Mouse (Mus musculus): ENCODE data around the gene 1500015O10Rik. TPM values are rescaled to one million over a fixed set of nuclear protein-coding genes. Genes with fewer than 3 reads are reported as not detected.

1500015O10Rik gene
- 18.0 and 18.1 TPM in 2 replicates for polyA plus RNA-seq (2015; fragmentation: Nextera tagmentation; extraction: Ambion mirVana)

DNA sequence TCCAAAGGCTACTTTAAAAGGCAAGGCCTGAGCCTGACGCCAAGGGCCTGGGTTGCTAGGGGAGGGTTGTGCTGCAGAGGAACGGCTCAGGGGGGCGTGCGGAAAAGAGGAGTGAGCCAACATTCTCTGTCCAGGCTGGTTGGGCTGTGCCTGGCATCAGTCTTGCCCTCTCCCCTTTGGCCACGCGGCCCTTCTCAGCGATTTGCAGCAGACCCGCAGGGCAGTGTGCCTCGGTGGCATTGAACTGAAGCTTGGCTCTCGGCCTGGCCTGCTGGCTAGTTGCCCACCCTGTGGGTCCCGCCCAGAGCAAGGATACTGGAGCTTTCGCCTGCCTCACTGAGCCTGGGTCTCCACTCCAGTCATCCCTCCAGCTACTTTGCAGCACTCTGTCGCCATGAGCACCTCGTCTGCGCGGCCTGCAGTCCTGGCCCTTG lies at the start of gene 1500015O10Rik:
Gene 1500015O10Rik, plus strand, starts transcription at position 112 of the 434 bp plus-strand sequence.
- Histone ChIP-seq H3K9ac (no peak within 1 kb of the TSS), H3K36me3 (replicated peaks) (no peaks in the 10 kb centered on the region), H3K27ac (no peak within 1 kb of the TSS), H3K4me1 (no peaks in the 10 kb centered on the region), H3K4me2 (no peak within 1 kb of the TSS), H3K4me3 (no peak within 1 kb of the TSS), H3K27me3 (replicated peaks) (no peaks in the 10 kb centered on the region), H3K9me3 (no peaks in the 10 kb centered on the region)
- peak; percentile 93 for ATAC-seq (replicated peaks)
- 46% methylated on average over 16 of the region's 16 CpGs for WGBS

DNA sequence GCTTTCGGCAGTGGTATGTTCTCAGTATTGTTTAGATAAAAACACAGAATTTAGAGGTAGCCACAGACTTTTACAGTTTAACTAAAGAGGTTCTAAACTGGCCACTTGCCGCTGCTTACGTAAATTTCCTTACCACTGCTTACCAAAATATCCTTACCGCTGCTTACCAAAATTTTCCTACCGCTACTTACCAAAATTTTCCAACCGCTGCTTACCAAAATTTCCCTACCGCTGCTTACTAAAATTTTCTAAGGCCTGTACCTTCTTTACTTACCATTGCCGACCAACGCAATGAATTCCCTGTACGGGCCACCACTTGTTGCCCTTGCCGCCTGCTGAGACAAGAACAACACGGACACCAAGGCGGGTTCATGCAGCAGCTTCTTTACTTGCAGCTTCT lies 40.4 kb upstream of the 1500015O10Rik start:
- 88% methylated on average over 13 of the region's 13 CpGs for WGBS
- no peak overlapping the region for H3K27ac ChIP-seq

DNA sequence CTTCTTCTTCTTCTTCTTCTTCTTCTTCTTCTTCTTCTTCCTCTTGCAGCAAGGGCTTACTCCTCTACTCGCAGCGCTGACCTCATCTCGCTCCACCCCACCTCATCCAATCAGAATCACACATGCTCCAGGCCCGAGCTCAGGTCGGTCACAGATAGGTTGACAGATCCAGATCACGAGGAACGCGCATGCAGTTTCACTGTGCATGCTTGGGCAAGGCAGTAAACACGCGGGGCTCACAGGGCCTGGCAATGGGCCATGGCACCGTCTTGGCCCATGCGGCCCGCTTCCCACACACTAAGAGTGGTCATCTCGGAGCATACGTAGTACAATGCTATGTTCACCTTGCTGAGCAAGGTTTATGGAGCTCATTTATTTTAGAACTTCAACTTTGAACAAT lies 39.9 kb upstream of the 1500015O10Rik start:
- H3K4me2 ChIP-seq = no peak overlapping the region
- no peaks in the 10 kb centered on the region for H3K9me3 ChIP-seq
- 96% methylated on average over 15 of the region's 15 CpGs for WGBS
- no peak overlapping the region for H3K27ac ChIP-seq
- H3K4me1 ChIP-seq = 0 out of 2 replicates have a peak, but pooled peaks cover 6% of the 10 kb centered on the region
- no peaks in the 10 kb centered on the region for H3K27me3 ChIP-seq (replicated peaks)
- ATAC-seq (replicated peaks) = no peak
- no peak overlapping the region for H3K9ac ChIP-seq
- H3K4me3 ChIP-seq = no peak overlapping the region
- no peaks in the 10 kb centered on the region for H3K36me3 ChIP-seq (replicated peaks)

More for the DNA sequence above, 40.4 kb upstream of the 1500015O10Rik start:
- Histone ChIP-seq H3K27me3 (replicated peaks) (no peaks in the 10 kb centered on the region), H3K4me1 (0 out of 2 replicates have a peak, but pooled peaks cover 2% of the 10 kb centered on the region), H3K4me2 (no peak overlapping the region), H3K9ac (no peak overlapping the region), H3K36me3 (replicated peaks) (no peaks in the 10 kb centered on the region), H3K9me3 (no peaks in the 10 kb centered on the region), H3K4me3 (no peak overlapping the region)
- no peak for ATAC-seq (replicated peaks)

DNA sequence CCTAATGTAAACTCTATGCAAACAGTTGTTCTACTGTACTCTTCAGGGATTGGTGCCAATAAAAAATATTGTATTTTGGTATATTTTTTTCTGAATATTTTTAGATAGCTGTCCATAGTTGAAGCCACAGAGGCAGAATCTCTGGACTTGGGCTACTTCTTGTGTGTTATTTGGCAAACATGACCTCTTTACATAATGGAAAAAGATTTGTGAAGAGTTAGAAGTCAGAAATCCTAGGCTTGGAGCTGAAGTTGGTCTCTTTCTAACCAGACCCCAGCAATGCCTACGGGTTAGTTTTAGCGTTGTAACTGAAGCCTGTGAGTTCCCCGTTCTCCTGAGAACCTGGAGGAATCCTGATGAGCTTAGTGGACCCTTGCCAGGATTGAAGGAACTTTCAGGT lies 36.3 kb upstream of the 1500015O10Rik start:
- Histone ChIP-seq H3K4me1 (peaks cover 13% of the 10 kb centered on the region), H3K9me3 (no peaks in the 10 kb centered on the region; the same call in 1 of the 2 replicates), H3K27ac (no peak overlapping the region), H3K9ac (no peak overlapping the region), H3K36me3 (replicated peaks) (no peaks in the 10 kb centered on the region), H3K4me2 (no peak overlapping the region), H3K4me3 (no peak overlapping the region), H3K27me3 (replicated peaks) (no peaks in the 10 kb centered on the region)
- WGBS = 77% methylated on average over 3 of the region's 3 CpGs
- no peak for ATAC-seq (replicated peaks)

GRCm38 (mm10) chr1:43694851-43695545 lies 35.4 kb upstream of the 1500015O10Rik start:
- Histone ChIP-seq H3K27me3 (replicated peaks) (no peaks in the 10 kb centered on the region), H3K4me1 (peaks cover 13% of the 10 kb centered on the region), H3K9ac (no peak overlapping the region), H3K27ac (peak overlapping the region; percentile 51), H3K4me2 (no peak overlapping the region), H3K36me3 (replicated peaks) (no peaks in the 10 kb centered on the region), H3K9me3 (no peaks in the 10 kb centered on the region; the same call in 1 of the 2 replicates), H3K4me3 (no peak overlapping the region)
- 35% methylated on average over 6 of the region's 6 CpGs for WGBS
- peak; percentile 87 for ATAC-seq (replicated peaks)

DNA sequence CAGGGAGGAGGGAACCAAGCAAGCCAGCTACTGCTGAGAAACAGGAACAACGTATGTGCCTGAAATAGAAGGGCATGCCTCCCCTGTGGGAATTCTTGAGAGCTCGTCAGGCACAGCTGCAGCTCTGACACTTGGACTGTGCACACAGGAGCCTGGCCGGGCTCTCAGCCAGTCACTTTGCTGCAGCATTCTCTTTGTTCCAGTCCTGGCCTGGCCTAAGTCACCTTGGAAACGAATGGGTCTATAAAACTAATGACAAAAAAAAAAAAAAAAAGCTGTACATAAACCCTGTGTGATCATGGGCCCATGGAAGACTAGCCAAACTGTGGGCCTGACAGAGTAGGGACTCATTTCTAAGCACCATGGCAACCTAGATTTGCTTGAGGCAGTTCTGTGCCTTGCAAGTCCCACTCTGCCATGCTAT lies 31.8 kb upstream of the 1500015O10Rik start:
- H3K9me3 ChIP-seq = no peaks in the 10 kb centered on the region; the same call in 1 of the 2 replicates
- H3K36me3 ChIP-seq (replicated peaks) = no peaks in the 10 kb centered on the region
- peak; percentile 90 for ATAC-seq (replicated peaks)
- H3K27ac ChIP-seq = 0 out of 2 replicates have a peak overlapping the region, but pooled peaks have one; percentile 6
- WGBS = 8% methylated on average over 4 of the region's 4 CpGs
- H3K4me3 ChIP-seq = no peak overlapping the region
- no peaks in the 10 kb centered on the region for H3K27me3 ChIP-seq (replicated peaks)
- H3K9ac ChIP-seq = no peak overlapping the region
- H3K4me2 ChIP-seq = no peak overlapping the region
- peaks cover 13% of the 10 kb centered on the region for H3K4me1 ChIP-seq

DNA sequence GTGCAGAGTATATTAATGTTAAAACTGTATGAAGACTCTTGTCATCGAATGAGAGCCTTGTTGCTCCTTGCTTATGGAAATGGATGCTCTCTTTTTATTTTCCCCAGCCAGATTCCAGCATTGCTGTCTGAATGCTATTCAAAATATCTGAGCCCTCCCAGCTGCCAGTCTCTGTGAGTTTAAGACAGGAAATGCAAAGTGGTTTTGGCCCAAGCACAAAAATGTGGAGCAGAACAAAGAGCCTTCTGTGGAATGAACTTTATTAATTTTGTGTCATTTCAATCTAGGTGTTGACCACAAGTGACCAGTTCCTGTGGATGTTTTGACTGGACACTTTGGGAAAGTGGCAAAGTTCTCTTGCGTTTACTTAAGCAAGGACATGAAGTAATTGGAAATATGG lies 15.6 kb upstream of the 1500015O10Rik start:
- Histone ChIP-seq H3K27ac (no peak overlapping the region), H3K9ac (no peak overlapping the region), H3K4me3 (no peak overlapping the region), H3K9me3 (no peaks in the 10 kb centered on the region), H3K4me2 (no peak overlapping the region), H3K27me3 (replicated peaks) (no peaks in the 10 kb centered on the region), H3K4me1 (no peaks in the 10 kb centered on the region), H3K36me3 (replicated peaks) (no peaks in the 10 kb centered on the region)
- no peak for ATAC-seq (replicated peaks)
- WGBS = 91% methylated on average over 2 of the region's 2 CpGs

DNA sequence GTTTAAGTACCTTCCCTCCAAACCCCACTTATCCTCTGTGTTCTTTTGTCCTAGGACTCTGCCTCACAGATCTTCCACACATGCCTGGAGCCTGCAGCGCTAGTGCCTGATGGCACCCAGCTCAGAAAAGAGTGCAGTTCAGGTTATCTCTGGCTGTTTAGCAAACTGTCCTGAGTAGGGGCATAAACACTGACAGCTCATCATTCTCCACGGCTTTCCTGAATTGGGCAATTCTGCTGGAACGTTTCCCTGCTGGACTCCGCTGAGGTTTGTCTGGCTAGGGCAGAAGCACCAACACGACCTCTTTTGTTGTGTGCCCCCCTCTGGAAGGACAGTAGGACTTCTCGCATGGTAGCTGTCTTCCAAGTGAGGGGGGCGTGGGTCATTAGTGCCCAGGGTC lies 12.4 kb upstream of the 1500015O10Rik start:
- Histone ChIP-seq H3K9me3 (no peaks in the 10 kb centered on the region), H3K4me3 (no peak overlapping the region), H3K4me1 (no peaks in the 10 kb centered on the region), H3K27ac (no peak overlapping the region), H3K27me3 (replicated peaks) (no peaks in the 10 kb centered on the region), H3K4me2 (no peak overlapping the region), H3K36me3 (replicated peaks) (no peaks in the 10 kb centered on the region), H3K9ac (no peak overlapping the region)
- ATAC-seq (replicated peaks) = no peak
- 79% methylated on average over 7 of the region's 7 CpGs for WGBS

DNA sequence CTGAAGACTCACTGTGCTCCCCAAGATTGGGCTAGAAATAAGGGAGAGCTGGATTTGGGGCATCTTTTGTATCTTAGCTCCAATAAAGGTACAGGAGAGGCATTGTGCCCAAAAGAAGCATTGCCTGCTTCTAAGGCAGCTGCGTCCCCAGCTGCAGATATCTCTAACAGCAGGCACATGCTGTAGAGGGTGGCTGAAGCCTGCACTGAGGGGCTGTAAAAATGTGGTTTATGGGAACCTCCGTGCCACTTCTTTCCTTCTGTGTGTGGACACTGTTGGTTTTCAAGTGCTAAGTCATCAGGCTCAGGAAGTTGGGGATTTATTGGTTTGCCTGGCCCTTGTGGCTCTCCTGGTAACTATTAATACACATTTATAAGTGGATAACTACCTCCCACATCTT lies 11.6 kb upstream of the 1500015O10Rik start:
- no peak for ATAC-seq (replicated peaks)
- Histone ChIP-seq H3K4me3 (no peak overlapping the region), H3K4me2 (no peak overlapping the region), H3K27me3 (replicated peaks) (no peaks in the 10 kb centered on the region), H3K4me1 (no peaks in the 10 kb centered on the region), H3K36me3 (replicated peaks) (no peaks in the 10 kb centered on the region), H3K9ac (no peak overlapping the region), H3K27ac (no peak overlapping the region), H3K9me3 (no peaks in the 10 kb centered on the region)
- WGBS = 89% methylated on average over 2 of the region's 2 CpGs

DNA sequence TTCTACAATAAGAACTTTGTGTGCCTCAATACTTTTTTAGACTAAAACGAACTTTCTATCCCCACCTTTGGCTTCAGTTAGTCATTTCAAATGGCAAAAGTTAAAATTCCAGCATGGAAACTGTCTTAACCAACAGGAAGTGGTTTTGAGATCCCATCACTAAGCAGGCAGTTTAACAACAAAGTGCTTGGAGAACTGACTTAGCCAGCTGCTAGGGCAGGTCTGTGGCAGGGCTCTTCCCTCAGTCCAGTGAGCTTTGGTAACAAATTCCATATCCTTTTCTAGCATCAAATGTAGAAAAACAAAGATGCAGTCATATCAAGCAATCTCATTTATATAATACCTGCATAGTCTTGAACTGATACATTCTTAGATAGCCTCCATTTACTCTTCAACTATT lies 7.9 kb upstream of the 1500015O10Rik start:
- no peak for ATAC-seq (replicated peaks)
- 80% methylated on average over 1 of the region's 1 CpGs for WGBS
- H3K27ac ChIP-seq = no peak overlapping the region
- no peaks in the 10 kb centered on the region for H3K27me3 ChIP-seq (replicated peaks)
- no peak overlapping the region for H3K4me2 ChIP-seq
- no peak overlapping the region for H3K4me3 ChIP-seq
- no peaks in the 10 kb centered on the region for H3K9me3 ChIP-seq
- no peaks in the 10 kb centered on the region for H3K4me1 ChIP-seq
- no peak overlapping the region for H3K9ac ChIP-seq
- no peaks in the 10 kb centered on the region for H3K36me3 ChIP-seq (replicated peaks)

GRCm38 (mm10) chr1:43732100-43732499 lies 1.7 kb downstream of the 1500015O10Rik start:
- no peak for ATAC-seq (replicated peaks)
- Histone ChIP-seq H3K4me3 (no peak overlapping the region), H3K36me3 (replicated peaks) (no peaks in the 10 kb centered on the region), H3K9ac (no peak overlapping the region), H3K9me3 (no peaks in the 10 kb centered on the region), H3K4me1 (no peaks in the 10 kb centered on the region), H3K27me3 (replicated peaks) (no peaks in the 10 kb centered on the region), H3K27ac (no peak overlapping the region), H3K4me2 (no peak overlapping the region)
- 89% methylated on average over 4 of the region's 4 CpGs for WGBS

GRCm38 (mm10) chr1:43732657-43733056 lies 2.3 kb downstream of the 1500015O10Rik start:
- ATAC-seq (replicated peaks) = no peak; the same call in 1 of the 2 replicates
- Histone ChIP-seq H3K4me1 (no peaks in the 10 kb centered on the region), H3K36me3 (replicated peaks) (no peaks in the 10 kb centered on the region), H3K4me3 (no peak overlapping the region), H3K27me3 (replicated peaks) (no peaks in the 10 kb centered on the region), H3K9ac (no peak overlapping the region), H3K9me3 (no peaks in the 10 kb centered on the region), H3K4me2 (no peak overlapping the region), H3K27ac (no peak overlapping the region)
- WGBS = 79% methylated on average over 1 of the region's 1 CpGs
